Comparison of ENCODE assay signal across 30 mouse cellular contexts in the genomic region with DNA sequence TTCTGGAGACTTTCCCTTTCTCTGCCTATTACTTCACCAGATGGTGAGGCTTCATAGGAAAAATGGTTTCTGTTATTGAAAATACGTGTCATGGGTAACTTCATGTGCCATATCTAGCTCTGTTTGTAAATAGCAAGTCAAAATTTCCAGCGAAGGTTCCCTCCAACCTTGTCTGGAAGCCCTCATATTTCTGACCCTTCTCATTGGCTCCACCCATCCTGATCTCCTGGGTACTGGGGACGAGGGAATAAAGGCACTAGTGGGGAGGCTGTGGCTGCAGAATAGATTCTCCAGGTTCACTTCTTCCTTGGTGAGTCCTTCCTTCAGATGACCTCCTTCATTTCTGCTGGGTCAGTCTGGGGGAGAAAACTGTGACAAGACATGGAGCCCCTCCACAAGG. TPM values are rescaled to one million over a fixed set of nuclear protein-coding genes. Genes with fewer than 3 reads are reported as not detected.
DNase-seq lines count a peak whose midpoint lies in the region; ATAC-seq and TF ChIP-seq lines count a peak whose summit lies in the region.
"Had no signal": no experiment of that assay in that cellular context is flagged by ENCODE, and none has a peak within 500 bp of the region (broad histone marks: within the 10 kb centered on the region; RNA-seq: fewer than 3 reads in every experiment).

S100a5 (plus strand) TSS at position 301 of the 400 bp plus-strand sequence.

- 61% methylated on average over 3 of the region's 3 CpGs for WGBS in limb, embryonic 15.5 days
- WGBS in limb, embryonic 10.5 days = 75% methylated on average over 3 of the region's 3 CpGs
- 66% methylated on average over 3 of the region's 3 CpGs for WGBS in embryonic facial prominence, embryonic 10.5 days
- WGBS in stomach, embryonic 16.5 days = 50% methylated on average over 3 of the region's 3 CpGs
- 49% methylated on average over 3 of the region's 3 CpGs for WGBS in liver, postnatal 0 days (ENCODE audit: insufficient replicate concordance)

- H3K4me1 ChIP-seq in limb, embryonic 15.5 days = peaks cover 43% of the 10 kb centered on the region
- H3K4me1 ChIP-seq in limb, embryonic 10.5 days = peaks cover 49% of the 10 kb centered on the region
- peaks cover 47% of the 10 kb centered on the region for H3K4me1 ChIP-seq in embryonic facial prominence, embryonic 10.5 days
- H3K4me1 ChIP-seq in stomach, embryonic 16.5 days (ENCODE audit: control insufficient read depth, insufficient read depth, low read length) = peaks cover 34% of the 10 kb centered on the region
- H3K4me1 ChIP-seq in liver, postnatal 0 days (ENCODE audit: insufficient read depth) = peaks cover 4% of the 10 kb centered on the region; the same call in 1 of the 2 replicates

- no peaks in the 10 kb centered on the region for H3K27me3 ChIP-seq in limb, embryonic 15.5 days
- H3K27me3 ChIP-seq in limb, embryonic 10.5 days (ENCODE audit: low read depth, poor library complexity, severe bottlenecking) = peaks cover 2% of the 10 kb centered on the region
- H3K27me3 ChIP-seq in embryonic facial prominence, embryonic 10.5 days (replicated peaks; ENCODE audit: low read depth, poor library complexity, severe bottlenecking) = peaks cover 2% of the 10 kb centered on the region
- H3K27me3 ChIP-seq in stomach, embryonic 16.5 days (ENCODE audit: control insufficient read depth, insufficient read depth, low read length) = no peaks in the 10 kb centered on the region
- H3K27me3 ChIP-seq in liver, postnatal 0 days (ENCODE audit: insufficient read depth, low read length) = no peaks in the 10 kb centered on the region
- H3K27me3 ChIP-seq: hindbrain, embryonic 15.5 days had no signal

- H3K36me3 ChIP-seq in limb, embryonic 15.5 days = no peaks in the 10 kb centered on the region
- H3K36me3 ChIP-seq in limb, embryonic 10.5 days = no peaks in the 10 kb centered on the region
- H3K36me3 ChIP-seq in embryonic facial prominence, embryonic 10.5 days (replicated peaks) = no peaks in the 10 kb centered on the region
- no peaks in the 10 kb centered on the region for H3K36me3 ChIP-seq in stomach, embryonic 16.5 days (ENCODE audit: control insufficient read depth, insufficient read depth, low read length)
- no peaks in the 10 kb centered on the region for H3K36me3 ChIP-seq in liver, postnatal 0 days (replicated peaks; ENCODE audit: insufficient read depth, low read length)
- H3K36me3 ChIP-seq: heart, embryonic 10.5 days; hindbrain, embryonic 12.5 days; hindbrain, embryonic 15.5 days had no signal

- no peak for ATAC-seq in limb, embryonic 15.5 days (ENCODE audit: insufficient number of reproducible peaks, low FRiP score, low TSS enrichment, low read depth)
- no peak for ATAC-seq in stomach, embryonic 16.5 days (ENCODE audit: insufficient read depth, low FRiP score)
- no peak for ATAC-seq in liver, postnatal 0 days
- ATAC-seq: activated CD4-positive, CD25-positive, alpha-beta regulatory T cell, adult 4 months; forebrain, embryonic 14.5 days; forebrain, postnatal 0 days had no signal

- no peaks in the 10 kb centered on the region for H3K9me3 ChIP-seq in limb, embryonic 15.5 days
- H3K9me3 ChIP-seq in limb, embryonic 10.5 days (replicated peaks) = no peaks in the 10 kb centered on the region
- H3K9me3 ChIP-seq in embryonic facial prominence, embryonic 10.5 days = no peaks in the 10 kb centered on the region
- no peaks in the 10 kb centered on the region for H3K9me3 ChIP-seq in stomach, embryonic 16.5 days (replicated peaks; ENCODE audit: control insufficient read depth, low read length)
- H3K9me3 ChIP-seq in liver, postnatal 0 days (ENCODE audit: low read length) = no peaks in the 10 kb centered on the region
- H3K9me3 ChIP-seq: heart, embryonic 10.5 days; hindbrain, embryonic 12.5 days; hindbrain, embryonic 15.5 days had no signal

- no peak for TF ChIP-seq CTCF in liver, postnatal 0 days (IDR thresholded peaks at IDR 0.05; ENCODE audit: low read depth)

- H3K4me2 ChIP-seq in limb, embryonic 15.5 days = no peak within 1 kb of the TSS
- no peak within 1 kb of the TSS for H3K4me2 ChIP-seq in stomach, embryonic 16.5 days (ENCODE audit: low read depth, low read length)
- H3K4me2 ChIP-seq in liver, postnatal 0 days (ENCODE audit: low read depth, low read length) = no peak within 1 kb of the TSS
- H3K4me2 ChIP-seq: hindbrain, embryonic 12.5 days; hindbrain, embryonic 15.5 days had no signal

- TF ChIP-seq EP300 in liver, postnatal 0 days (IDR thresholded peaks at IDR 0.05; ENCODE audit: low read depth) = no peak

- no peak for DNase-seq in frontal cortex, adult 2 months (ENCODE audit: extremely low spot score in 1 of 2, low spot score in 1 of 2)
- no peak for DNase-seq in frontal cortex, postnatal 14 days (ENCODE audit: low spot score in 2 of 2)
- DNase-seq in limb, embryonic 10.5 days (ENCODE audit: low spot score) = no peak
- DNase-seq in embryonic facial prominence, embryonic 10.5 days (ENCODE audit: low spot score) = no peak
- DNase-seq in urinary bladder, postnatal 10 days (ENCODE audit: low spot score) = no peak
- DNase-seq in liver, postnatal 0 days = no peak
- DNase-seq: adrenal gland, adult 8-10 months; adrenal gland, postnatal 25 days; cerebellum, adult 11-12 months; cerebellum, adult 8-10 months; cerebellum, postnatal 10 days; cerebellum, postnatal 36 days; embryo, embryonic 11 days; forebrain, postnatal 0 days; gastrocnemius, postnatal 14 days; heart, adult 2 months had no signal

- peak within 1 kb of the TSS; percentile 57 for H3K27ac ChIP-seq in limb, embryonic 15.5 days
- H3K27ac ChIP-seq in limb, embryonic 10.5 days = no peak within 1 kb of the TSS
- 0 out of 2 replicates have a peak within 1 kb of the TSS, but pooled peaks have one; percentile 48 for H3K27ac ChIP-seq in embryonic facial prominence, embryonic 10.5 days (replicated peaks)
- no peak within 1 kb of the TSS for H3K27ac ChIP-seq in stomach, embryonic 16.5 days (ENCODE audit: low read length)
- H3K27ac ChIP-seq in liver, postnatal 0 days (ENCODE audit: low read depth) = no peak within 1 kb of the TSS
- H3K27ac ChIP-seq: heart, adult 2 months; heart, embryonic 10.5 days; hindbrain, embryonic 12.5 days; hindbrain, embryonic 15.5 days had no signal

- no peak within 1 kb of the TSS for H3K4me3 ChIP-seq in limb, embryonic 15.5 days
- H3K4me3 ChIP-seq in limb, embryonic 10.5 days = no peak within 1 kb of the TSS
- H3K4me3 ChIP-seq in embryonic facial prominence, embryonic 10.5 days = no peak within 1 kb of the TSS
- no peak within 1 kb of the TSS for H3K4me3 ChIP-seq in stomach, embryonic 16.5 days (replicated peaks; ENCODE audit: low read length)
- no peak within 1 kb of the TSS for H3K4me3 ChIP-seq in liver, postnatal 0 days (ENCODE audit: low read depth, low read length)
- H3K4me3 ChIP-seq: heart, adult 2 months; heart, embryonic 10.5 days; hindbrain, embryonic 12.5 days; hindbrain, embryonic 15.5 days had no signal

- H3K9ac ChIP-seq in limb, embryonic 15.5 days = no peak within 1 kb of the TSS
- 0 out of 2 replicates have a peak within 1 kb of the TSS, but pooled peaks have one; percentile 0 for H3K9ac ChIP-seq in stomach, embryonic 16.5 days (ENCODE audit: low read length)
- H3K9ac ChIP-seq in liver, postnatal 0 days (replicated peaks) = no peak within 1 kb of the TSS
- H3K9ac ChIP-seq: forebrain, postnatal 0 days; hindbrain, embryonic 12.5 days; hindbrain, embryonic 15.5 days had no signal

RNA-seq across cellular contexts. Expression of gene S100a5, which starts in this region (rescaled TPM):
- 186 and 213 TPM in 2 replicates for polyA plus RNA-seq in frontal cortex, adult 2 months (2012; rRNA removed)
- polyA plus RNA-seq in limb, embryonic 15.5 days (2015; fragmentation: Nextera tagmentation; extraction: Ambion mirVana) = not detected in 2 replicates
- not detected in 2 replicates for polyA plus RNA-seq in limb, embryonic 10.5 days (2016; fragmentation: Nextera tagmentation; extraction: Ambion mirVana)
- polyA plus RNA-seq in embryonic facial prominence, embryonic 10.5 days (2016; fragmentation: Nextera tagmentation; extraction: Ambion mirVana) = not detected in 2 replicates
- 4.5 and 5.2 TPM in 2 replicates for polyA plus RNA-seq in stomach, embryonic 16.5 days (2015; fragmentation: Nextera tagmentation; extraction: Ambion mirVana)
- not detected in 2 replicates for polyA plus RNA-seq in liver, postnatal 0 days (2015; fragmentation: Nextera tagmentation; extraction: Ambion mirVana)
- polyA plus RNA-seq: activated CD4-positive, CD25-positive, alpha-beta regulatory T cell, adult 4 months; brain, embryonic 14.5 days; cortical plate, adult 2 months; embryonic facial prominence, embryonic 11.5 days; forebrain, embryonic 11.5 days; forebrain, embryonic 14.5 days; forebrain, postnatal 0 days; gonadal fat pad, adult 2 months; heart, adult 2 months; heart, embryonic 10.5 days; heart, embryonic 14.5 days; heart, postnatal 0 days; hindbrain, embryonic 12.5 days; hindbrain, embryonic 15.5 days had no signal

Comparison
In these comparisons a context has a peak if more than half of its experiments do, and no peak if none do; other contexts are left out.
1. RNA of gene S100a5 (polyA plus RNA-seq): 186 to 213 TPM in frontal cortex, adult 2 months; 4.5 to 5.2 TPM in stomach, embryonic 16.5 days, not detected in embryonic facial prominence, embryonic 10.5 days, not detected in limb, embryonic 15.5 days, not detected in limb, embryonic 10.5 days and not detected in liver, postnatal 0 days; every median in the first group is over 10 times any median in the second.
2. H3K27ac ChIP-seq: peak in limb, embryonic 15.5 days (single experiment) and embryonic facial prominence, embryonic 10.5 days (single experiment); none in limb, embryonic 10.5 days (single experiment), stomach, embryonic 16.5 days (single experiment) and liver, postnatal 0 days (single experiment).